Mouse (Mus musculus): Measurements from ENCODE around the gene Kcnip3. TPM values are rescaled to one million over a fixed set of nuclear protein-coding genes. Genes with fewer than 3 reads are reported as not detected.

Kcnip3 gene
- polyA plus RNA-seq, 1 experiment from 2014 or later, result 1.2 TPM

GRCm38 (mm10) chr2:127483001-127483400 is 38.9 kb downstream of the Kcnip3 start:
- ATAC-seq (ENCODE audit: low FRiP score, low read depth), result no peak

GRCm38 (mm10) chr2:127482533-127482911 is 39.4 kb downstream of the Kcnip3 start:
- WGBS, result under 1% methylated on average over 21 of the region's 21 CpGs
- H3K9me3 ChIP-seq, result no peaks in the 10 kb centered on the region
- peaks cover 36% of the 10 kb centered on the region for H3K4me1 ChIP-seq
- no peaks in the 10 kb centered on the region for H3K36me3 ChIP-seq
- H3K9ac ChIP-seq, result peak overlapping the region; percentile 70
- peak; percentile 84 for ATAC-seq (ENCODE audit: low FRiP score, low read depth)
- H3K27me3 ChIP-seq, result peaks cover 78% of the 10 kb centered on the region
- H3K4me2 ChIP-seq (replicated peaks), result peak overlapping the region; percentile 97
- H3K27ac ChIP-seq, result no peak overlapping the region
- peak overlapping the region; percentile 62 for H3K4me3 ChIP-seq

More at GRCm38 (mm10) chr2:127483001-127483400, 38.9 kb downstream of the Kcnip3 start:
- Histone ChIP-seq H3K36me3 (no peaks in the 10 kb centered on the region), H3K4me2 (replicated peaks) (peak overlapping the region; percentile 97), H3K27ac (no peak overlapping the region), H3K9me3 (no peaks in the 10 kb centered on the region), H3K4me1 (peaks cover 36% of the 10 kb centered on the region), H3K4me3 (peak overlapping the region; percentile 62), H3K27me3 (peaks cover 78% of the 10 kb centered on the region), H3K9ac (peak overlapping the region; percentile 70; the same call in 1 of the 2 replicates)
- under 1% methylated on average over 21 of the region's 21 CpGs for WGBS

GRCm38 (mm10) chr2:127481841-127482532 is 39.9 kb downstream of the Kcnip3 start:
- Histone ChIP-seq H3K27me3 (peaks cover 78% of the 10 kb centered on the region), H3K4me1 (peaks cover 36% of the 10 kb centered on the region), H3K4me2 (replicated peaks) (peak overlapping the region; percentile 97), H3K27ac (no peak overlapping the region), H3K4me3 (peak overlapping the region; percentile 62), H3K9ac (peak overlapping the region; percentile 70), H3K9me3 (no peaks in the 10 kb centered on the region), H3K36me3 (no peaks in the 10 kb centered on the region)
- ATAC-seq (ENCODE audit: low FRiP score, low read depth), result peak; percentile 51; the same call in 1 of the 2 replicates
- WGBS, result under 1% methylated on average over 58 of the region's 59 CpGs

- WGBS, result 61% methylated on average over 10 of the region's 10 CpGs
- H3K4me2 ChIP-seq (replicated peaks), result no peak overlapping the region
- no peak for ATAC-seq (ENCODE audit: low FRiP score, low read depth)
- H3K4me1 ChIP-seq, result peaks cover 31% of the 10 kb centered on the region
- H3K36me3 ChIP-seq, result no peaks in the 10 kb centered on the region
- H3K4me3 ChIP-seq, result no peak overlapping the region
- no peak overlapping the region for H3K9ac ChIP-seq
- peaks cover 64% of the 10 kb centered on the region for H3K27me3 ChIP-seq
- no peaks in the 10 kb centered on the region for H3K9me3 ChIP-seq
- no peak overlapping the region for H3K27ac ChIP-seq
Measured at GRCm38 (mm10) chr2:127479763-127480162, 42.1 kb downstream of the Kcnip3 start.

- WGBS, result 63% methylated on average over 4 of the region's 4 CpGs
Measured at GRCm38 (mm10) chr2:127479210-127479609, 42.7 kb downstream of the Kcnip3 start.

GRCm38 (mm10) chr2:127472279-127472678 is 49.6 kb downstream of the Kcnip3 start:
- no peak overlapping the region for H3K27ac ChIP-seq
- 66% methylated on average over 3 of the region's 3 CpGs for WGBS
- no peak for ATAC-seq (ENCODE audit: low FRiP score, low read depth)

More at GRCm38 (mm10) chr2:127479210-127479609, 42.7 kb downstream of the Kcnip3 start:
- no peaks in the 10 kb centered on the region for H3K36me3 ChIP-seq
- ATAC-seq (ENCODE audit: low FRiP score, low read depth), result no peak
- peaks cover 58% of the 10 kb centered on the region for H3K27me3 ChIP-seq
- no peak overlapping the region for H3K4me2 ChIP-seq (replicated peaks)
- H3K9ac ChIP-seq, result 0 out of 2 replicates have a peak overlapping the region, but pooled peaks have one; percentile 25
- no peak overlapping the region for H3K27ac ChIP-seq
- H3K4me3 ChIP-seq, result no peak overlapping the region
- H3K4me1 ChIP-seq, result peaks cover 26% of the 10 kb centered on the region
- H3K9me3 ChIP-seq, result no peaks in the 10 kb centered on the region

GRCm38 (mm10) chr2:127471281-127471680 is 50.6 kb downstream of the Kcnip3 start:
- no peaks in the 10 kb centered on the region for H3K9me3 ChIP-seq
- H3K9ac ChIP-seq, result no peak overlapping the region
- no peak overlapping the region for H3K27ac ChIP-seq
- no peak overlapping the region for H3K4me2 ChIP-seq (replicated peaks)
- H3K27me3 ChIP-seq, result no peaks in the 10 kb centered on the region; the same call in 1 of the 2 replicates
- no peak for ATAC-seq (ENCODE audit: low FRiP score, low read depth)
- H3K4me1 ChIP-seq, result no peaks in the 10 kb centered on the region
- WGBS, result 87% methylated on average over 8 of the region's 8 CpGs
- H3K4me3 ChIP-seq, result no peak overlapping the region
- no peaks in the 10 kb centered on the region for H3K36me3 ChIP-seq

More at GRCm38 (mm10) chr2:127472279-127472678, 49.6 kb downstream of the Kcnip3 start:
- Histone ChIP-seq H3K4me2 (replicated peaks) (no peak overlapping the region), H3K9ac (no peak overlapping the region), H3K4me1 (no peaks in the 10 kb centered on the region), H3K9me3 (no peaks in the 10 kb centered on the region), H3K36me3 (no peaks in the 10 kb centered on the region), H3K27me3 (no peaks in the 10 kb centered on the region; the same call in 1 of the 2 replicates), H3K4me3 (no peak overlapping the region)

GRCm38 (mm10) chr2:127470661-127471060 is 51.2 kb downstream of the Kcnip3 start:
- WGBS, result 87% methylated on average over 10 of the region's 10 CpGs
- Histone ChIP-seq H3K4me1 (no peaks in the 10 kb centered on the region), H3K27ac (no peak overlapping the region), H3K27me3 (no peaks in the 10 kb centered on the region), H3K9ac (no peak overlapping the region), H3K4me3 (no peak overlapping the region), H3K9me3 (no peaks in the 10 kb centered on the region), H3K36me3 (no peaks in the 10 kb centered on the region), H3K4me2 (replicated peaks) (no peak overlapping the region)
- no peak for ATAC-seq (ENCODE audit: low FRiP score, low read depth)

GRCm38 (mm10) chr2:127470183-127470582 is 51.7 kb downstream of the Kcnip3 start:
- H3K36me3 ChIP-seq, result no peaks in the 10 kb centered on the region
- no peak overlapping the region for H3K9ac ChIP-seq
- WGBS, result 79% methylated on average over 5 of the region's 5 CpGs
- no peak overlapping the region for H3K4me3 ChIP-seq
- no peak overlapping the region for H3K4me2 ChIP-seq (replicated peaks)
- H3K27me3 ChIP-seq, result no peaks in the 10 kb centered on the region
- H3K9me3 ChIP-seq, result no peaks in the 10 kb centered on the region
- no peaks in the 10 kb centered on the region for H3K4me1 ChIP-seq
- ATAC-seq (ENCODE audit: low FRiP score, low read depth), result no peak
- H3K27ac ChIP-seq, result no peak overlapping the region

- Histone ChIP-seq H3K4me3 (no peak overlapping the region), H3K9me3 (no peaks in the 10 kb centered on the region), H3K27ac (no peak overlapping the region), H3K4me2 (replicated peaks) (no peak overlapping the region), H3K9ac (no peak overlapping the region), H3K27me3 (0 out of 2 replicates have a peak, but pooled peaks cover 2% of the 10 kb centered on the region), H3K4me1 (no peaks in the 10 kb centered on the region), H3K36me3 (no peaks in the 10 kb centered on the region)
- ATAC-seq (ENCODE audit: low FRiP score, low read depth), result no peak
- 8% methylated on average over 8 of the region's 8 CpGs for WGBS
Measured at GRCm38 (mm10) chr2:127462314-127462713, 59.6 kb downstream of the Kcnip3 start.

GRCm38 (mm10) chr2:127461351-127461750 is 60.5 kb downstream of the Kcnip3 start:
- H3K4me2 ChIP-seq (replicated peaks), result no peak overlapping the region
- no peaks in the 10 kb centered on the region for H3K4me1 ChIP-seq
- H3K9ac ChIP-seq, result no peak overlapping the region
- 48% methylated on average over 9 of the region's 9 CpGs for WGBS
- no peaks in the 10 kb centered on the region for H3K36me3 ChIP-seq
- no peak overlapping the region for H3K4me3 ChIP-seq
- ATAC-seq (ENCODE audit: low FRiP score, low read depth), result no peak
- H3K9me3 ChIP-seq, result no peaks in the 10 kb centered on the region
- 0 out of 2 replicates have a peak, but pooled peaks cover 2% of the 10 kb centered on the region for H3K27me3 ChIP-seq
- no peak overlapping the region for H3K27ac ChIP-seq

GRCm38 (mm10) chr2:127459341-127459740 is 62.6 kb downstream of the Kcnip3 start:
- no peaks in the 10 kb centered on the region for H3K36me3 ChIP-seq
- WGBS, result 86% methylated on average over 2 of the region's 2 CpGs
- H3K4me3 ChIP-seq, result no peak overlapping the region
- no peaks in the 10 kb centered on the region for H3K9me3 ChIP-seq
- H3K4me1 ChIP-seq, result no peaks in the 10 kb centered on the region
- no peak overlapping the region for H3K4me2 ChIP-seq (replicated peaks)
- H3K27me3 ChIP-seq, result peaks cover 2% of the 10 kb centered on the region; the same call in 1 of the 2 replicates
- no peak overlapping the region for H3K9ac ChIP-seq
- ATAC-seq (ENCODE audit: low FRiP score, low read depth), result no peak
- no peak overlapping the region for H3K27ac ChIP-seq

Measured in limb, embryonic 13.5 days (tissue).